In the genomic region with DNA sequence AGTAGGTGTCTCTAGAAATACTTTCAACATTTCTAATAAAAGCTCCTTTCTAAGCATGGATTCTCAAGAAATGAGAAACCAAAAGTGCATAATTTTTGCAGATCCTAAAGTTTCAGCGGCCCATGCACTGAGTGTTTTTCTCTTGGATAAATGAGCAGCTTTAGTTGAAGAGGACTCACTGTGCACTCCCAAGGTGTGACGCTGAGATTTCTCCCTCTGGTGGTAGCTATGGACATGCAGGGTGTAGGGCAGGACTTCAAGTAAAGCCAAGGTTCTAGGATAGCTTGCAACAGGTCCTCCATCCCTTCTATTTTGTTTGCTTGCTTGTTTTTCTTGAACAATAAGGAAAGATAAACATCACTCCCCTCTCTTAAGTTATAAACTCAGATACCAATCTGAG, we compare ENCODE assay signal across 20 mouse cellular contexts.
A peak's percentile ranks its signal among the peaks of the same experiment; 100 is the strongest.
DNase-seq lines count a peak whose midpoint lies in the region; ATAC-seq and TF ChIP-seq lines count a peak whose summit lies in the region.
"Had no signal": no experiment of that assay in that cellular context is flagged by ENCODE, and none has a peak within 500 bp of the region (broad histone marks: within the 10 kb centered on the region; RNA-seq: fewer than 3 reads in every experiment).

No protein-coding gene starts in this region.

- WGBS in hindbrain, postnatal 0 days, result 41% methylated on average over 2 of the region's 2 CpGs
- 49% methylated on average over 2 of the region's 2 CpGs for WGBS in hindbrain, embryonic 14.5 days
- WGBS in lung, embryonic 14.5 days, result 36% methylated on average over 2 of the region's 2 CpGs

- no peaks in the 10 kb centered on the region for H3K36me3 ChIP-seq in hindbrain, postnatal 0 days (ENCODE audit: insufficient read depth, low read length)
- H3K36me3 ChIP-seq in hindbrain, embryonic 14.5 days (replicated peaks; ENCODE audit: control insufficient read depth, insufficient read depth), result no peaks in the 10 kb centered on the region
- H3K36me3 ChIP-seq in lung, embryonic 14.5 days (ENCODE audit: insufficient read depth), result no peaks in the 10 kb centered on the region
- H3K36me3 ChIP-seq: embryonic facial prominence, embryonic 12.5 days; hindbrain, embryonic 15.5 days; limb, embryonic 15.5 days; midbrain, embryonic 10.5 days; neural tube, embryonic 15.5 days; stomach, embryonic 15.5 days had no signal

- no peak overlapping the region for H3K9ac ChIP-seq in hindbrain, postnatal 0 days (replicated peaks; ENCODE audit: low read length)
- H3K9ac ChIP-seq in hindbrain, embryonic 14.5 days, result no peak overlapping the region
- no peak overlapping the region for H3K9ac ChIP-seq in lung, embryonic 14.5 days
- H3K9ac ChIP-seq: embryonic facial prominence, embryonic 12.5 days; hindbrain, embryonic 15.5 days; limb, embryonic 15.5 days; neural tube, embryonic 15.5 days; stomach, embryonic 15.5 days had no signal

- no peak overlapping the region for H3K4me3 ChIP-seq in hindbrain, postnatal 0 days (ENCODE audit: low read length)
- H3K4me3 ChIP-seq in hindbrain, embryonic 14.5 days (replicated peaks; ENCODE audit: low read length), result no peak overlapping the region
- no peak overlapping the region for H3K4me3 ChIP-seq in lung, embryonic 14.5 days (ENCODE audit: low read depth, low read length)
- H3K4me3 ChIP-seq: embryonic facial prominence, embryonic 12.5 days; hindbrain, embryonic 15.5 days; limb, embryonic 15.5 days; midbrain, embryonic 10.5 days; neural tube, embryonic 15.5 days; stomach, embryonic 15.5 days had no signal

- TF ChIP-seq CTCF in hindbrain, postnatal 0 days (IDR thresholded peaks at IDR 0.05; ENCODE audit: low read depth), result peak; percentile 46; the same call in 1 of the 2 replicates
- TF ChIP-seq CTCF in lung, embryonic 14.5 days (IDR thresholded peaks at IDR 0.05; ENCODE audit: low read depth), result peak; percentile 47

- H3K4me2 ChIP-seq in hindbrain, postnatal 0 days (ENCODE audit: low read depth, low read length), result no peak overlapping the region
- no peak overlapping the region for H3K4me2 ChIP-seq in hindbrain, embryonic 14.5 days (replicated peaks)
- no peak overlapping the region for H3K4me2 ChIP-seq in lung, embryonic 14.5 days
- H3K4me2 ChIP-seq: embryonic facial prominence, embryonic 12.5 days; hindbrain, embryonic 15.5 days; limb, embryonic 15.5 days; neural tube, embryonic 15.5 days; stomach, embryonic 15.5 days had no signal

- no peaks in the 10 kb centered on the region for H3K4me1 ChIP-seq in hindbrain, postnatal 0 days (ENCODE audit: insufficient read depth, low read length)
- no peaks in the 10 kb centered on the region for H3K4me1 ChIP-seq in hindbrain, embryonic 14.5 days (replicated peaks; ENCODE audit: control insufficient read depth, insufficient read depth, low read length)
- H3K4me1 ChIP-seq in lung, embryonic 14.5 days (ENCODE audit: insufficient read depth), result no peaks in the 10 kb centered on the region
- H3K4me1 ChIP-seq: embryonic facial prominence, embryonic 12.5 days; hindbrain, embryonic 15.5 days; limb, embryonic 15.5 days; neural tube, embryonic 15.5 days; stomach, embryonic 15.5 days had no signal

- no peaks in the 10 kb centered on the region for H3K9me3 ChIP-seq in hindbrain, postnatal 0 days (ENCODE audit: low read length)
- H3K9me3 ChIP-seq in hindbrain, embryonic 14.5 days (ENCODE audit: control insufficient read depth, low read length), result no peaks in the 10 kb centered on the region
- H3K9me3 ChIP-seq in lung, embryonic 14.5 days (ENCODE audit: low read depth, low read length), result no peaks in the 10 kb centered on the region
- H3K9me3 ChIP-seq: embryonic facial prominence, embryonic 12.5 days; hindbrain, embryonic 15.5 days; limb, embryonic 15.5 days; midbrain, embryonic 10.5 days; neural tube, embryonic 15.5 days; stomach, embryonic 15.5 days had no signal

- no peak for DNase-seq in hindbrain, postnatal 0 days (ENCODE audit: low spot score)
- no peak for DNase-seq in hindbrain, embryonic 14.5 days (ENCODE audit: low spot score)
- DNase-seq in lung, embryonic 14.5 days, result peak; percentile 36
- no peak for DNase-seq in lung, postnatal 4 days
- DNase-seq in R1 (ENCODE audit: low read depth, low spot score), result peak; percentile 46
- DNase-seq in embryo, embryonic 11 days, result peak; percentile 14
- DNase-seq in adrenal gland, adult 2 months, result no peak
- DNase-seq in heart, adult 9 months (ENCODE audit: low spot score in 2 of 2), result no peak
- DNase-seq: adrenal gland, adult 8-10 months; cerebellum, adult 9-10 months; kidney, adult 8-10 months; lung, postnatal 14 days; thymus, postnatal 36 days had no signal

- ATAC-seq in hindbrain, postnatal 0 days, result no peak
- no peak for ATAC-seq in hindbrain, embryonic 14.5 days (ENCODE audit: low FRiP score)
- no peak for ATAC-seq in lung, embryonic 14.5 days (ENCODE audit: insufficient read depth)
- ATAC-seq: Patski had no signal

- no peaks in the 10 kb centered on the region for H3K27me3 ChIP-seq in hindbrain, postnatal 0 days (ENCODE audit: insufficient read depth, low read length)
- no peaks in the 10 kb centered on the region for H3K27me3 ChIP-seq in hindbrain, embryonic 14.5 days (ENCODE audit: control insufficient read depth, insufficient read depth, low read length)
- H3K27me3 ChIP-seq in lung, embryonic 14.5 days (ENCODE audit: insufficient read depth, low read length), result no peaks in the 10 kb centered on the region
- H3K27me3 ChIP-seq: embryonic facial prominence, embryonic 12.5 days; hindbrain, embryonic 15.5 days; limb, embryonic 15.5 days; neural tube, embryonic 15.5 days; stomach, embryonic 15.5 days had no signal

- no peak overlapping the region for H3K27ac ChIP-seq in hindbrain, postnatal 0 days
- no peak overlapping the region for H3K27ac ChIP-seq in hindbrain, embryonic 14.5 days
- no peak overlapping the region for H3K27ac ChIP-seq in lung, embryonic 14.5 days (ENCODE audit: low read depth)
- H3K27ac ChIP-seq: embryonic facial prominence, embryonic 12.5 days; hindbrain, embryonic 15.5 days; limb, embryonic 15.5 days; midbrain, embryonic 10.5 days; neural tube, embryonic 15.5 days; stomach, embryonic 15.5 days had no signal

Comparison
In these comparisons a context has a peak if more than half of its experiments do, and no peak if none do; other contexts are left out.
1. DNase-seq: peak in lung, embryonic 14.5 days (single experiment), R1 (single experiment) and embryo, embryonic 11 days (single experiment); none in hindbrain, postnatal 0 days (single experiment), hindbrain, embryonic 14.5 days (single experiment), lung, postnatal 4 days (0 of 2), adrenal gland, adult 2 months (single experiment) and heart, adult 9 months (0 of 2).